Mouse (Mus musculus) thymus, postnatal 0 days (tissue): ENCODE data around the gene Lrrc4c. TPM values are rescaled to one million over a fixed set of nuclear protein-coding genes. Genes with fewer than 3 reads are reported as not detected.

Experiments used
- DNase-seq: peaks from one replicate; pipeline ENCODE4 v3.0.0-alpha.2; 2015; ENCODE audit warnings: low spot score
- polyA plus RNA-seq: library from polyadenylated mRNA; unstranded; fragments of >200 nt; fragmentation: Nextera tagmentation; extraction: Ambion mirVana; gene quantifications from 2 replicates; pipeline ENCODE4 v1.2.1, GENCODE M21; 2015

Lrrc4c gene
- 0.30 and 0.53 TPM in 2 replicates for polyA plus RNA-seq

DNA sequence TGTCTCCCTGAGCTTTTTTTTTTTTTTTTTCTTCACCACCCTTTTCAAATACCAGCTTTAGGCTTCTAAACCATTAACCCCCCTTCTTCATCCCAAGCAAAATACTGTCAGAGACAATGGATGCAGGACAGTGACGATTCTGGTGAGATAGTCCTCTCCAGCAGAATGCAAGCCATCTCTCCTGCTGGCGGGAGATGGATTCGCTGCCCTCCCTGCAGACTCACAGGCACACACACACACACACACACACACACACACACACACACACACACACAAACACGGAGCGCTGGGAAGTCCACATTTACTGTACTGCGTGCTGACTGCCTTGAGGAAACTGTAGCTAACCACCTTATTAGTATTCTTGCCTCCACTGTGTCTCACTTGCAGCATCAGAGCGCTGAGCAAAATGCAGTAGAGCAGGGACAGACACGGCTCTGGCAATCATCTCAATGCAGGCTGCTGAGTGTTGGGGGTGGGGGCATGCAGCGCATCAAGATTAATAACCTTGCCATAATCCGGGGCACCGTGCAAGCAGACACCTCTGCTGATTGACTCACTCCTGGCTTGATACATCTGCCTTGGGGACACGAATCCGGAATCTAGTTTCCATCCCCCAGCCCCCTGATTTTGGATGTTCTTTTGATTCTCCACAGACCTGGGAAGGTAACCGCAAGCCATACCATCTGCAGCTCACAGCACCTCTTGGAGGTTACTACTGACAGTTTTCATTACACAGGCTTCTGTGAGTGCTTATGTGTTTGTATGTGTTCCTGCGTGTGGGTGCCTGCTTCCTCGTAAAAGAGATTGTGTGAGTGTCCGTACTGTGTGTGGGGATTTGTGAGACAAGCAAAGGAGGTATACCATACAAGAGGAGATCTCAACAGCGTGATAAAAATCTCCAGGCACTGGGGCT is at the start of gene Lrrc4c:
Gene Lrrc4c (plus strand): TSS at position 783 of the 913 bp plus-strand sequence.
- DNase-seq: no peak

DNA sequence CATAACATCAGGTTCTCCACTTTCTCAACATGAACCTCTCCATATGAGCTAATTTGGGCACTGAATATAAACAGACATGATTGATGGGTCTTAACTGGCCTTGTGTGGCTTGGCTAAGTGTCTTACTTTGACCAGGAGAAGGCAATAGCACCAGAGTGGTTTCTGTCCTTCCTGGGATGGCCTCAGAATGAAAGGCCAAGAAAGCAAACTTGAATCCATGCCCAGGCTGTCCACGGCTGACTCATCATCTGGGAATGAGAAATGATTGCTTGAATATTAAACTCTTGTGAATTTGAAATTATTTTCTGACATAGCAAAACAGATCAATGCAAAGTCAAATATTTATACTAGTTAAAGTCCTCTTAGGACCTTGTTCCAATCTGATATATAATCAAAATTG is 42.9 kb upstream of the Lrrc4c start:
- no peak for DNase-seq

DNA sequence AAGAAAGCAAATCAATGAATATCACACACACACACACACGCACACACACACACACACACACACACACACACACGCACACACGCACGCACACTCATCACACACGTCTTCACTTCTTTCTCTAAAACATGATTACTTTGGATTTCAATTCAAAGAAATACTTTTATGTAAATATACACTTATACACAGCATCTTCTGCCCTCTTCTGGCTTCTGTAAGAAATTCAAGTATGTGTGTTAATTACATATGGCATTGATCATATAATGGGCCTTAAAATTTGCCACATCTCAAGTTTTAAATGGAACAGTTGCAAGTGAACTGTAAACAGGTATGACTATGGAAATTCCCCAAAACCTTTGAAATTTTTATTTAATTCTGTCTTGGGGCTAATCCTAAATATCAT is 35.0 kb upstream of the Lrrc4c start:
- DNase-seq: no peak

DNA sequence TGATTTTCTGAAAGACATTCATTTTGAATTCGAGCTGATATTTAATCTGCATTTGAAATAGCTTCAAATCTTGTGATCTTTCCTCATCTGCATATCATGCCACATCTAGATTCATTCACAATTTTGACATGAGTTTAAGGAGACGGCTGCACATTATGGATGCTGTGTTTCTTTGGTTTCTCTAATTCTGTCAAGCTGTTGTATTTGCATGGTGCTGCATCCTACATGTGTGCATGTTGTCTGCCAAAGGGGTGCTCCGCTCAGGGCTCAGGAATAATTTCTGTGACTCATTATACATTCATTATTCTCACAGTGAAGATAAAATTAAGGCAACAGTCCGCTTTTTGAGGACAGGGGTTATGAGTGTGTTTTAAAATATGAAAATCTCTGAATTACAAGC is 30.5 kb upstream of the Lrrc4c start:
- DNase-seq: no peak

DNA sequence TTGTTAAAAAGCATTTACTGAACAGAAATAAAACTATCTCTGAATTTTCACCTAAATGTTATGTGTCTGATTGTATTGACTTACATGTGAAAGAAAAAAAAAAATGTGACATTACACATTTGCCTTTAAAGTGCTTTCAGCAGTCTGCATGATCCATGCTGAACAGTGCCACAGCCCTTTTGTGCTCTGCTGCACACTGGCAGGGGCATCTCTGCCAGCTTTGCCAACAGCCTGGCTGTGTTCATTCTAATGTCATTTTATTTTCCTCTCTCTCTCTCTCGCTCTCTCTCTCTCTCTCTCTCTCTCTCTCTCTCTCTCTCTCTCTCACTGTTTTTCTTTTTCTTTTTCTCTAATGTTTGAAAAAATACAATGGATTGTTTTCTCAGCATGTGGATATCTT is 27.4 kb upstream of the Lrrc4c start:
- no peak for DNase-seq

DNA sequence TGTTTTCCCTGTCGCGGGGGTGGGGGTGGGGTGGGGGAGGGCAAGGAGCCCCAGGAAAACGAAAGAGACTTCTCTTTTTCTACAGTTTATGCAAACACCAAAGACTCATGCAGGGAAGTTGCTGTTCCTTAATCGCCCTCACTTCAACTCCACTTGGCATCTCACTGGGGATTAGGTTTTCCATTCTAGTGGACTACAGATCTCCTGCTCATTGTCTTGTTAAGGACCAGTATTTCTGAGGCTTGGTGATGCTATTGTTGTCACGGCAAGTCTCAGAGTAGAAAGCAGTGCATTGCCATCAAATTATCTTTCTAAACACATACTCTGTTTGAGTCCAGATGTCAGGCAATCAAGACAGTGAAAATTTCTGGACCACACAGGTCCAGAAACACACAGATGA is 2.9 kb upstream of the Lrrc4c start:
- no peak for DNase-seq

DNA sequence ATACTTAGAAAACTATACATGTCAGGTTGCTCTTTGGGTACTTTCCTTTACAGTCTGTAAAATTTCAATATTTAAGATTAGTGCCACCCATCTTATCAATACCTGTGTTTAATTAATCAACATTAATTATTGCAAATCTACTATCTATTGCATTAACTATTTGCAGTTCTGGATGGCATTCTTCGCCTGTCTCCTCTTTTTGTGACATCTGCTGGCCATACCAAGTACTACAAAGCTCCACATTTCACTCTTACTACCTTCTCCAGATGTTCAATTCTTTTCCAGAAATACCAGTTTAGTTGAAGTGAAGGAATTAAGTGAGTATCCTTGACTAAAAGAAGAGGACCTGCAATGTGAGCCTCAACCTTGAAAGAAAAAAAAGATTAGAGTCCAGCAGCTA is 1.4 kb upstream of the Lrrc4c start:
- no peak for DNase-seq

DNA sequence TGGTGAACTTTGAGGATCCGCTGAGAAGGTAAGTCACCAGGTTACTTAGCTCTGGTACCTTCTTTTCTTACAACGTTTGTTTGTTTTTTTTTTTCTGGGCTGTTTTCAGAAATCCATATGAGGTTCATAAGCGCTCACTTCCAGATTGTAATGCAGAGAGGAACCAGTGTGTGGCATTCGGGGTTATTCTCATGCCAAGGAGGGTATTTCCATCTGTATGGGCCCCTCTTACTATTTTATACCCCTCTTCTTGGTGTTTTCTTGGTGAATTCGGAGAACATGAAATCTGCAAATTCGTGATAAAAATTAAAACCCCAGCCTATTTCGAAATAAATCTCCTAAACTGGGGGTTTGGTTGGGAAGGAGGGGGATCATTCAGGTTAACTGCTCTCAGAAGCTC is 587 bp downstream of the Lrrc4c start:
- DNase-seq: no peak

DNA sequence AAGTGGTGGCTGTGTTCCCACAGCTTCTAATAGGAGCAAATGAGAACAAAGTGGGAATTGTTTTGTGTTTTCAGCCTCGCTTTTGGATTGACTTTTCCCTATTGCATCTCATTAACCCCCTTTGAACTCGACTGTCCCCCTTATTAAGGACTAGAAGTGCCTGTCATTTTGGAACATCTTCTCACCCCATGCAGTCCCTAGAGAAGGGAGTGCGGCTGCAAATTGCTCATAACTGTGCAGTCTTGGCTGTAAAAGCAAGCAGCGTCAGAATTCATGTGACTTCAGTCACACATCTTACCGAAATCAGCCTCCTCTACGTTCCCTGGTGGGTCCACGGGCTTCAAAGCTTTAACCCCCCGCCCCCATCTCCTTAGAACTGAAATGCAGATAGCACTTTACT is 1.2 kb downstream of the Lrrc4c start:
- no peak for DNase-seq

DNA sequence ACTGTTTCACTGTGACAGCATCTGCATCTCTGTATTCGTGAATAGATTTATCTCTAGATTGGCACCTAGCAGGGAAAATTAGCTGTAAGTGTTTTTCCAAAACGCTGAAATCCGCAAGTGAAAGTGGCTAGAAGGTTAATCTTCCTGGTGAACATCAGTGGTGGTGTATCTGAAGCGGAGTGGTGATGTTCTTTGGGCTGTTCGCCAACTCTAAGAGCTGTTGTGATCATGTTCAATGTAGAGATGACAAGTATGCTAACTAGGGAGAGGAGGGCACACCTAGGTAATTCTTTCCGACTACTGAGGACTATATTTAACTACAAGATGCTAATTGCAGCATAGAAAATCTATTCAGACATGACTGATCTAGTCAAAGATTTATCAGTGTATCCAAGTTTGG is 1.7 kb downstream of the Lrrc4c start:
- no peak for DNase-seq

DNA sequence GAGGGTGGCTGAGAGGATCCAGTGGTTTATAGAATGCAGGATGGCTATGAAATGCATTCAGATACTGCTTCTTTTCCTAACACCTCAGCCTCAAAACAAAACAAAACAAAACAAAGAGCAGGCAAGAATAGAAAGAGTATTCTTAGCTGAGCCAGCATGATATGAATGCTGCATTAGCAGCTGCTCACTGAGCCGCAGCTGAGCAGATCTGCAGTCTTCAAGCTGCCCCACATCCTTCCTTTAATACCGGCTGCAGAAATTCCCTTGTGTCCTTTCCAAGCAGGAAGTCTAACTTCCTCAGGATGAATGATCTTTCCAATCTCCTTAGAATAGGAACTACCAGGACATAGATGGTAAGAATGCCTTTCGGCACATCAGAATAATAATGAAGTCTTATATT is 16.7 kb downstream of the Lrrc4c start:
- DNase-seq: no peak

DNA sequence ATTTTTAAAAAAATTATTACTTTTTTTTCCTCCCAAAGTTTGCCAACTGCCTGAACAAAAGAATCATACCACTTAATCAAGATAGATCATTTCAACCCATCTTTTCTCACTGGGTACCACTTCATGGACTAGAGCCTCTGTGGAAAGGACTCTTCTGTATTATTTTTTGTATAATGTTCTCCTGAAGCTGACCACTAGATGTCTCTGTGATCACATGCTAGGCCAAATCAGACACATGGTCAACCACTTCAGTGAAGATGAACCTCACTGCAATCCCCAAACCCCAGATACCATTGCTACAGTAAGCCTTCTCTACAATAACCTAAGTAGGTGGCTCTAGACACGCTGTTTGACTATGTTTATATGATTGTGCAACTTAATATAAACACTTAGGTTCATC is 19.4 kb downstream of the Lrrc4c start:
- no peak for DNase-seq

DNA sequence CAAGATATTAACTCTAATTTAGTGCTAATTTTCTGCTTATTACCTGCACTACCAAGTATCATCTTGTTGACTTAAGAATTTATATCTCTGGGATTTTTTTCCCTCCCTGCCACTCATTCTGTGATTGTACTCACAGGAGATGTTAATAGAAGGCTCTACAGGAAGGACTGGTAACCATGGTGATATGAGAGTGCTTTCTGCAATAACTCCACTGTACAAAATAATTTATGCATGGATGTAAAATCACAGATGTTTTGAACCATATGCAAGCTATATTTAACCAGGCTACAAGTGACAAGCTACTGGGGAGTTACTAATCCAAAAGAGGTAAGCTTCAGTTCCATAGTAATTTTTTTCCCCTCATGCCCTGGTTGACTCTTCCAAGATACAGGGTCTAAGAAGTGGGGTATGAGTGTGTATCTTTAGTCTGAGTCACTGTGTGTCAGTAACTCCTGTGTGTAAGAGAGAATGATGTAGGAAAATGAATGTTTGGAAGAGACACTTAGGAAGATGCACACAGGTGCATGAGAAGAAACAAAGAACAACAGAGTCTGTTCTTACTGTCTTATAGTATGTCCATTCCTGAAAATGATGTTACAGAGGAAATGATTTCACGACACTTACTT is 83.3 kb downstream of the Lrrc4c start:
- no peak for DNase-seq

DNA sequence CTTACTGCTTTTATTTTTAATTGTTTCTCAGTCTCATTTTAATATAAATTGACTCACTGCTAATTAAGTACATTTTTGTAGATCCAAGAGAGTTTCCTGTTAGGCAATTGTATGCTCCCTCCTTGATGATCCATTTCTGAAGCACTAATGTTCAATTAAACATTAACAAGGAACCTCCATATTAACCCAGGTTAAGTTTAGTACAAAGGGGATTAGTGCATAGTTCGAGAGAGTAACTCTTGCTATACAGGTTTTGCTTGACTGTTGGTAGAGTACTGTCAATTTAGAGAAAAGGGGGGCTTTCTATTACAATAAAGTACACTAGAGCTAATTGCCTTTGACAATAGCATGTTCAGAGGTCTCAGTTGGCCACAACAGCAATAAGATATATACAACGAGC is 84.5 kb downstream of the Lrrc4c start:
- DNase-seq: no peak

DNA sequence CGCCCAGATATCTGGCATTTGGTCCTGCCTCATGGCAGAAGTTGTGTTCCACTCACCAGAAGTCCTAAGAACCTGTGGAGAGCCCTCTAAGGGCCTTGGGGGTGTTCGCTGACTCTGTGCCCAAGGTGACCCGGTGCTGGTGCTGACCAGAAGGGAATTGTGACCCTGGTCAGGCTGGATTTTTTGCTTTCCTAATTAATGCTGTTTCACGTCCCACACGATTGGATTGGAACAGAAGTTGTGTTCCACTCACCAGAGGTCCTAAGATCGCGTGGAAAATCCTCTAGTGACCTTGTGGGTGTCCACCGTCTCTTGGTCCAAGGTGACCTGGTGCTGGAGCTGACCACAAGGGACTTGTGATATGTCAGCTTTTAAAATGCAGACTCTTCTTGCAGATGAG is 88.9 kb downstream of the Lrrc4c start:
- no peak for DNase-seq

DNA sequence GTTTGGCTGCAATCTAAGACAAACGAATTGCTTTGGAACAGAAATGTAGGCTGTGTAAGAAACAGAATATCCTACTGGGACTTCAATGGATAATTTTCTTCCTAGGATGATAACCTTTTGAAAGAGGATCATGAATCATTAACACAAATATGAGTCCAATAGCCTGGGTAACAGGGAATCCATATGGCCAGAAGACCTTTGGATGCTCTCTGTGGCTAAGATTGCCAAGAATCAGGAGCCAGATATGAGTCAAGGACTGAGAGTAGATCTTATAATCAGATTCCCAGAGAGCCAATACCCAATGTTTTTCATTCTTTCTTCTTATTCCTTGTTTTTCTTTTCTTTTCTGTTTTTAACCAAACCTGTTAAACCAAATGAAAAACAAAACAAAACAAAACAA is 93.2 kb downstream of the Lrrc4c start:
- DNase-seq: no peak

DNA sequence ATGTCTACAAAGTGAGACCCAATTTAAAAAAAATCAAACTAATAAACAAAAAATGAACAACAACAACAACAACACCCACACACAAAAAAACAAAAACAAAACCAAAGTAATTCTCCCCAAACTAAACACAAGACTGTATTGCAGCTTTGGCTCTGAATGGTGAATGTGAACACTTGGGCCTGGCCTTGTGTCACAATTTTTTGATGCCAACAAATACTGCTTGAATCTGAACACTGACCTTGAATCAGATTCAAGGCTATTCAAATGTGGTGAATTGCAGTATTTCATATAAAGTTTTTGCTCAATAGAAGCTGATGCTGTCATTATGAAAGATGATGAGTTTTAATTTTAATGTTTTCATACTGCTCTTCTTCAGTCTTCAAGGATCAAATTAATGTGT is 143.6 kb downstream of the Lrrc4c start:
- DNase-seq: no peak

DNA sequence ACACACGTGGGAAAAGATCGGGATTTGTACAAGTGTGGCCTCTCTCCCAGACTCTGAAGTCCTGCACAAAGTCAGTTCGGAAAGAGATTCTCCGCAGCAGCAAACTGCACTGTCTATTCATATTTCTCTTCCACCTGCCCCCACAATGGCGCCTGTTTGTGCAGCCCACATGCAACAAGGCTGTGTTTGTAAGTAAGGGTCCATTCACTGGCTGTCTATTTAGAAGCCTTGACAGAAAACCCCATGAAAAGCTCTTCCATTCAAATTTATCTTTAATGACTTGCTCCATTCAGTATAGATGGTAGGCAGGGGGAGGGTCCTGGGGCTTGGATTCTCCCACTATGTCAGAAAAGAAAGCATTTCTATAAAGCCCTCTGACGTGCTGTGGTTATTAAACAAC is 157.7 kb downstream of the Lrrc4c start:
- no peak for DNase-seq

DNA sequence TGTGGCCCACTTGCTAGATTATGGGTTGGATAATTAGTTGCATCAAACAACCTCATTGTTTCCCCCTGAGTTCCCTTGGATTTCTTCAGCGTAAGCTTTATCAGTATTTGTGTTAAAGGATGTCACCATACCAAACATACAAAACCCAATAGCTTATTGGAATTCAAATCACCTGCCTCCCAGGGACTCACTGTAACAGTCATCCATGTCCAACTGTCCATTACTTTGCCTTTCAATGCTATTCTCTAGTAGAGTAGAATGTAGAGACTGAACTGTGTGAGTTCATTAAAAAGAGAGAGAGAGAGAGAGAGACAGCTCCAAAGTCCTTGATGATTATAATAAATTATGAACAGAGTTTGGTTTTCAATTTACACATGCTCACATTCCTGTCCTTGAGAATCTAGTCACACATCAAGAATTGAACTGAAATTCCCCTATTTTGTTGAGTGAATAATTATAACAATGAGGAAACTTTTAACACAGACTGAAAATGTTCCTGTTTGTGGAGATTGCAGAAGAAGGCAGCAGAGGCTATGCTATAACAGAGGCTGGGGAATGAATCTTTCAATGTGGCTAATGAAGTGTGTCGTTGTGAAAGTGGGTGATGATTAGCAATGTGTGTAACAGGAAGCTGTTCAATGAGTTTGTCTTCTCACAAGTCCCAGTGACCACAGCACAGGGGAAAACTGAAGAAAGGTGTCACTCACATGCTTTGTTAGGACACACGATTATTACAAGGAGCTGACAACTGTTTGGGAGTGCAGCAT is 181.3 kb downstream of the Lrrc4c start:
- DNase-seq: no peak

DNA sequence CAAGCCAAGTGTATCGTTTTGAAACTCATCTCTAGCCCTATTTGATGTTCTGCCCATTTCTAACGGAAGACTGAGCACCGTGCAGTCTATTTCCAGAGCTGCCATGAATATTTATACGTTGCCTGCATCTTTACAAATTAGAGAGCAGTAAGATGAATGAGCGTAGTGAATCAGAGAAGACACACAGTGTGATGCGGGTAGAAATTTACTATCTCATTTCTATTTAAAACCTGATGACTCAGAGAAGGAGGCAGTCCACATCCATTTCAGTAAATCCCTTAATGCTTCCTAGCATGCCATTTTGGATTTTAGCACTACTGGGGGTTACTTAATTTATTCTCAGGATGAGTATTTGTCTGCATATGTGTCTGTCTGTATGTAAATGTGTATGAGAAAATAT is 186.2 kb downstream of the Lrrc4c start:
- DNase-seq: no peak

DNA sequence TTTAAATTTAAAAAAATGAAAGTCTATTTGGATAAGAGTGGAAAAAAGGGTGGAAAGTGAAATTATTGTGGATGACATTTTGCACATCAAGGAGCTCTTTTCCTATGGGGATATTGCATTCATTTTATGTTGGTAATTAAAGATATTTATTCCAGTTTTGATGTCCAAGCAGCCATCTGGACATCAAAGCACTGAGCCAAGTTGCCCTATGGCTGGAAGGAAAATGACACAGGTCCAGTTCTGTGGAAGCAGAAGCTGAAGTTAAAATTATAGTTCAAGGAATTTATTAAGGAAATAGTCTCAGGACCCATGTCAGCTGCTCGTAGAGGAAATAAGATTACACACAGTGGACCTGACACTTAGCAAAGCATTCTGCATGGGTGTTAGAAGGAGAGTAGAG is 187.7 kb downstream of the Lrrc4c start:
- no peak for DNase-seq

DNA sequence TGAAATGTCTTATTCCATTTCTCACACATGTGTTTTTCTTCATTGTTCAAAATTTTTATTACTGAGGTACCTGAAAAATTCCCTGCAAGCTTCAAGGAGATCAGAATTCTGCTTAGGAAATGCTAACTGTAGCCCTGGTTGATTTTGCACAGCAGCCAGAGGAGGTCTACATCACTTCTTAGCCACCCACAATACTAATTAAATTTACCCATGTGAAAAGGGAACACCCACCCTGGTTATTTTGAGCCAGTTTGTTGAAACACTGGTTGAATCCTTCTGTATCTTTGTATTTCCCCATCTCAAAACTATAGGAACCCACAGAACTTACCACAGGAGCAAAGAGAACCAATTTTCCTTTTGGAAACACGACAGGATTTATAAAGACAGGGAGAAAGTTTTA is 191.0 kb downstream of the Lrrc4c start:
- no peak for DNase-seq
